Mouse (Mus musculus) left cerebral cortex, adult 11 months (tissue): ENCODE measurements at regions not wholly inside any gene's neighbourhood (a gene's known extent, or its start where the extent isn't known, plus 50 kb on each side); places are given as distances from the start of the nearest gene placed in this dataset.

ENCODE experiments used
- DNase-seq: peaks from one replicate; pipeline ENCODE4 v3.0.0; 2022; ENCODE audit warnings: low spot score

DNA sequence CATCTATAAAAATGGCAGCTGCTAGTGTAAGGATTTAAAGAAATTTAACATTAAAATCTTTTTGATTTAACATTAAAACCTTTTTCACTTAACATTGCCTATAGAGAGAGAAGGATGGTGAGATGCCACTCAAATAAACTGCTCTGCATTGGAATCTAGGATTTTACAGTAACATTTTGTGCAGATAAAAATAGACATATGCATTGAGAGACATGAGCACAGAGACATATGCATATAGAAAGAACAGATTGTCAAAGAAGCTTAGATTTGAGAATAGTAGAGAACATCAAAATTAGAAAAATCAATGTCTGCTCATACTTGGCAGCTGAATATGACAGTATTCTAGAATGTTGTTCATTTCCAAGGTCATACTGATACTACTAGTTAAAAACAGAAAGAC lies 220.2 kb downstream of the Arap2 start:
- no peak for DNase-seq

DNA sequence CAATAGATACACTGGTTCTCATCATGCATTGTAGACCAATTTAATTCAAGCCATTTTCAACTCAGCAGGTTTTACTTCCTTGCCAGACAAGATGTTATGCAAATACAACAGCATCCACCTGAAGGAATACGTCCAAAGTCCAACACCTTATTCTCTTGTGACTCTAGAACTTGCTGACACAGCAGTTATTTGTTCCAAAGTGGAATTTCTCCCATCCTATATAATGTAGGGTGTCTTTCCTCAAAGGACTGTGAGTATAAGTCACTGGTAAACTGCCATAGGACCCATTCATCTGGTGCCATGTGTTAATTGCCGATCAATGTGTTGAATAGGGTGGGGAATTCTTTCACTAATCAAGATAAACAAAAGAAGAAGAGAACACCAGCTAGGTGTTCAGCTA lies 226.7 kb downstream of the Arap2 start:
- no peak for DNase-seq

DNA sequence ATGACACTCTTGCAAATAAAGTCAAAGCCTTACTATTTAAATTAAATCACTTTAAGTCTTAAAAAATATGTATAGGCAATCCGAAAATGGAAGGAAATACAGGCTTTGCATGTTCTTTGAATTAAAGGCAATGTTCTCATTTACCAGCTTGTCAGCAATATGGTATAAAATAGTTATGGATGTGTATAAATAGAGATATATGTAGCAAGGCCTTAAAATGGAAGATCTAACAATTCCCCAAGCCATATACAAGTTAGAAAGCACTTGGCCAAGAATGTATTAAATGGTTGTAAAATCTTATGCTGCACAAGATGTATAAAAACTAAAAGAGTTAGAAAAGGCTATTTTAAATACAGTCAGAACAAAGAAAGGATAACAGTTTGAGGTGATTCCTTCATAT lies 254.1 kb downstream of the Arap2 start:
- no peak for DNase-seq

DNA sequence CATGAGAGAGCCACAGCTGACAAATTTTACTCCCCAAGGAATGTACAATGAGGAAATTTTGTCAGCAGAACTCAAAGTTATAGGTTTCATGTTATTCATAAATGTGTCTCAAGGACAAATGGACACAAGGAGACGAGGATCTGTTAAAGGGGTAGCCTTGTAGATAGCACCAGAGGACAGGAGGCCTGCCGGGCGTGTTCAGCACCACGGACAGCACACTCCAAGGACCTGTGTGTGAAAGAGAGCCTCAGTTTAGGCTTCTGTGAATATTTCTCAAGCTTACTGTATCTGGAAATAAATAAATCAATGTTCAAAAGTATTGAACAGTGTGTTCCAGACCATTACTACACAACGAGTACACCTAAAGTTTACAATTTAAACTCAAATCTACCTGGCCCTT lies 282.4 kb downstream of the Arap2 start:
- no peak for DNase-seq

DNA sequence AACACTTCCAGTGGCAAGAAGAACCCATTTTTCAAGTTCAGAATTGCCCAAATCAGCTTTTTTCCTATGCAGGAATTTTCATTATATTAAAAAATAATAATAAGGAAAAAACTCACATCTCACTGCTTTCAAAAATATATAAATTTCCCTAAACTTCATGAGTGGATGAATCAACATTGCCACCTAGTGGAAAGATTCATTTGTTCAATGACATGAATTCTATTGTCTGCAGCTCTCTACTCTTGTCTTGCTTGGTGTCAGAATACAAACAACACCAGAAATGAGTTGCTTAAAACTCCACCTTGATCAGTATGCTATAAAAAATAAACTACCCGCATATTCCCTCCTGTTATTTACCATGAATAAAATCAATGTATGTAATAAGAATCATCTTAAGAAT lies 285.0 kb downstream of the Arap2 start:
- DNase-seq, result peak; percentile 7

DNA sequence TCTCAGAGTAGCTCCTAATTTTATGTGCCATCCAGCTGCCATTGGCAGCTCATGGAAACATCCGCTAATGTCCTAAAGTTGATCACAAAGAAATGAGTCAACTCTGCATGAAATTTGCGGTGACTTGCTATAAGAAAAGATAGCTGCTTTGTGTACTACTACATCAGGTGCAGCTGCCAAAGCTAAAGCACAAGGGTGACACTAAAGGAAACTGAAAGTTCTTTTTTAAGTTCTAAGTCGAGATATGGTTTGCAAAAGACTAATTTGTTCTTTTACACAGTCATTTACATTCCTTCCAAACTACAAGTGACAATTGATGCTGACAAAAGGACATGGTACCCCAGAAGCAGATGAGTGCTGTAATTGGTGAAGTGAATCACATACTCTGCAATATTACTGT lies 292.5 kb downstream of the Arap2 start:
- no peak for DNase-seq

DNA sequence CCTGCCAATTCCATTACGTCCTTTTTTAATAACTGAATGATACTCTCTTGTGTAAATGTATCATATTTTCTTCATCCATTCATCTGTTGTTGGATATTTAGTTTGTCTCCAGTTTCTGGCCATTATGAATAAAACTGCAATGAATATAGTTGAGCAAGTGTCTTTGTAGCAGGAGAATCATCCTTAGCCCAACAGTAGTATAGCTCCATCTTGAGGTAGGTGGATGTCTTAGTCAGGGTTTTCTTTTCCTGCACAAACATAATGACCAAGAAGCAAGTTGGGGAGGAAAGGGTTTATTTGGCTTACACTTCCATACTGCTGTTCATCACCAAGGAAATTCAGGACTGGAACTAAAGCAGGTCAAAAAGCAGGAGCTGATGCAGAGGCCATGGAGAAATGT lies 299.2 kb downstream of the Arap2 start:
- no peak for DNase-seq

DNA sequence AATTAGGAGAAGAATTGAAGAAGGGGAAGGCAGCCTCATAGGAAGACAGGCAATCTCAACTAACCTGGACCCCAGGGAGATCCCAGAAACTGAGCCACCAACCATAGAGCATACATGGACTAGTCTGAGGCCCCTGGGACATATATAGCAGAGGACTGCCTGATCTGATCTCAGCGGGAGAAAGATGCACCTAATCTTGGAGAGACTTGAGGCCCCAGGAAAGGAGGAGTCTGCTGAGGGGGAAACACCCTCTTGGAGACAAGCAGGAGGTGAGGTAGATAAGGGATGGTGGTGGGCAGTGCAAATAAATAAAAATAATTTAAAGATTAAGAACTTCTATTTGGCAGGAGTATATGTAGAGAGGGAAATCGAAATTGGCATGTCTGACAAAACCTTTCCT lies 303.4 kb downstream of the Arap2 start:
- DNase-seq, result no peak
